Mouse (Mus musculus): ENCODE data around the gene Doc2a. TPM values are rescaled to one million over a fixed set of nuclear protein-coding genes. Genes with fewer than 3 reads are reported as not detected.
A peak's percentile ranks its signal among the peaks of the same experiment; 100 is the strongest.

The Doc2a gene
- total RNA-seq, 2 experiments from 2014 or later: 46.9 to 51.7 TPM

DNA sequence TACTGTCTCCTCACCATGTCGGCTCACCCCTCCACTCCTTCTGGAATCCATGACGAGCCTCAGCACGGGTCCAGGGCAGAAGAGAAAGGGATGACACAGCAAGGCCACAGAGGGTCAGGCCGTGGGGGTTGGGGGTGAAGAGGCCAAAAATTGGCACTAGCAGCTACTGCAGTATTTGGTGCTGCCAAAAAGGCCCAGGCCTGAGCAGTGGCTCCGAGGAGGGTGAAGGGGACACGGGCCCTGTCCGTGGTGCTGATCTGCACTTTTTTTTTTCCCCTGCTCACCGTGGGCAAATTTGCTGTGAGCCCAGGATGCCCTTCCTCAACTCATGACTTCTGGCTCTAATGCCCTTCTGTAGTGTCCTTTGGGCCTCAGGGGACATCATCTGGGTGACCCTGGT, 21.8 kb upstream of the Doc2a start:
- no peak overlapping the region for H3K27ac ChIP-seq
- no peak overlapping the region for H3K4me3 ChIP-seq
- intact Hi-C loops (cut with DNase I): loop anchor here (10.0 kb wide), 1 partner anchor 129 kb away; the partner anchor contains the start of gene Sez6l2
- no peak for TF ChIP-seq CTCF (IDR thresholded peaks at IDR 0.05)
- no peak for DNase-seq (ENCODE audit: extremely low spot score in 1 of 2, low spot score in 2 of 2)

GRCm38 (mm10) chr7:126825952-126826351, 21.3 kb upstream of the Doc2a start:
- intact Hi-C loops (cut with DNase I): loop anchor here (10.0 kb wide), 1 partner anchor 129 kb away; the partner anchor contains the start of gene Sez6l2
- DNase-seq (ENCODE audit: extremely low spot score in 1 of 2, low spot score in 2 of 2): no peak
- Histone ChIP-seq H3K27ac (no peak overlapping the region), H3K4me3 (no peak overlapping the region)
- no peak for TF ChIP-seq CTCF (IDR thresholded peaks at IDR 0.05)

DNA sequence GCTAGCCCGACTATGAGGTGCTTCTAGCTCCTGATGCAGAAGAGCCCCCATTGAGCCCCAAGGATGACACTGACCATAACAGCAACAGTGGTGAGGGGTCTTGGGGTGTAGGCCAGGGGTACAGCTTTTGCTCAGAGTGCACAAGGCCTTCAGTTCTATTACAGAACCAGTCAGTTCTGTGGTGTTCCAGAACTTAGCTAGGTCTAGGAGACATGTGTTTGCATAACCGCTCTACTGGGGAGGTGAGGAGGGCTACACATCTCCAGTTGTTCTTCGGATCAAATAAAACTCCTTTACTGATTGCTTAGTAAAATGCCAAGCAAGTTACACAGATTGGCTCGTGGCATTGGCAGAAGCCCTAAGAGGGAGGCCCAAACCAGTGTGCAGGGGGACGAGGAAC, 15.7 kb upstream of the Doc2a start, which contains the start of gene 4930451I11Rik:
Gene 4930451I11Rik (minus strand): TSS at position 101 of the 400 bp plus-strand sequence.
- H3K4me3 ChIP-seq: no peak within 1 kb of the TSS
- intact Hi-C loops (cut with DNase I): no loop called here
- TF ChIP-seq CTCF (IDR thresholded peaks at IDR 0.05): no peak

DNA sequence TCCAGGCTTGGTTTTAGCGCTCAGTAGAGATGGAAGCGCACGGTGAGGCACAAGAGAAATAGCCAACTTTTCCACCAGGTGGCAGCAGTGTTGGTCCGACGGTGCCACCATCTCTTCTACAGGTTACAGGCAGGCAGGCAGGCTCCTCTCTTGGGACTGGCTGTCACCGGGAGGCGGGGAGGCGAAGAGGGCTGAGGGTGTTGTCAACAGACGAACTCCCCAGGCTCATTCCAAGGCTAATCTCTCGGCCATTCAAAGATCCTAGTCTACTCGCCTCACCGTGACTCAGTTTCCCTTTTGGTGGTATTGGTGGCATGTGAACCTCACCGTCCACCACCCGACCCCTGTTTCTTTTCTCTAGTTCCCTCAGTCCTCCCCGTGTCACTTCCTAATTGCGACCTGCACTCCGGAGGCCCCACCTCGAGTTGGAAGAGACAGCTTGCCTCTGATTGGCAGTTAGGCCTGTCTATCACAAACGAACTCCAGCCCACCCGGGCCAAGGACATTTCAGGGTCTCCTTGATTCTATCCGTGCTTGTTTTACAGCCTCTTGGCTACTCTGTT, 15.1 kb upstream of the Doc2a start:
- DNase-seq (ENCODE audit: extremely low spot score in 1 of 2, low spot score in 2 of 2): peak; percentile 77 to 79
- peak; percentile 85 for TF ChIP-seq CTCF (IDR thresholded peaks at IDR 0.05)
- no peak overlapping the region for H3K27ac ChIP-seq
- no peak overlapping the region for H3K4me3 ChIP-seq
- intact Hi-C loops (cut with DNase I): loop anchor here (1.0 kb wide), 1 partner anchor 278 kb away; no protein-coding TSS in a partner anchor

More for the DNA sequence above, 15.7 kb upstream of the Doc2a start, which contains the start of gene 4930451I11Rik:
- H3K27ac ChIP-seq: no peak within 1 kb of the TSS
- DNase-seq (ENCODE audit: extremely low spot score in 1 of 2, low spot score in 2 of 2): no peak

- DNase-seq (ENCODE audit: extremely low spot score in 1 of 2, low spot score in 2 of 2): no peak
- intact Hi-C loops (cut with DNase I): no loop called here
- H3K4me3 ChIP-seq: no peak overlapping the region
- TF ChIP-seq CTCF (IDR thresholded peaks at IDR 0.05): no peak
- H3K27ac ChIP-seq: no peak overlapping the region
Observed at GRCm38 (mm10) chr7:126833294-126833693, 13.9 kb upstream of the Doc2a start.

- no peak for DNase-seq (ENCODE audit: extremely low spot score in 1 of 2, low spot score in 2 of 2)
- no peak overlapping the region for H3K4me3 ChIP-seq
- no peak for TF ChIP-seq CTCF (IDR thresholded peaks at IDR 0.05)
- intact Hi-C loops (cut with DNase I): no loop called here
- peak overlapping the region; percentile 78 for H3K27ac ChIP-seq
Observed at GRCm38 (mm10) chr7:126843276-126843675, 3.9 kb upstream of the Doc2a start.

DNA sequence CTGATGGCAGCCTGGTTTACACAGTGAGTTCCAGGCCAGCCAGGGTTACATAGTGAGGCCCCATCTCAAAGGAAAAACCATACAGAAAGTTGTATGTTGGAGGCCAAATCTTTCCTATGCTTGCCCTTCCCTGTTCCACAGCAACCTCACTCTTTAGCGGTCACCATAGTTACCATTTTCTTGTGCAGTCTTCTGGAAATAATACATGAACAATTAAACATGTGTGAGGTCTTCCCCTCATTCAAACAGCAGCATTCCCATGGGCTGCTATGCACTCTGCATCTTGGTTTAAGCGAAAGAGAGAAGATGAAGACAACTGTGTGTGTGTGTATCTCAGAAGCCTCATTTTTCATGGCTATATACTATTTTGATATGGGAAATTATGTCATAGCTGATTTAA, 1.7 kb upstream of the Doc2a start:
- no peak overlapping the region for H3K4me3 ChIP-seq
- DNase-seq (ENCODE audit: extremely low spot score in 1 of 2, low spot score in 2 of 2): no peak
- no peak for TF ChIP-seq CTCF (IDR thresholded peaks at IDR 0.05)
- intact Hi-C loops (cut with DNase I): no loop called here
- no peak overlapping the region for H3K27ac ChIP-seq

DNA sequence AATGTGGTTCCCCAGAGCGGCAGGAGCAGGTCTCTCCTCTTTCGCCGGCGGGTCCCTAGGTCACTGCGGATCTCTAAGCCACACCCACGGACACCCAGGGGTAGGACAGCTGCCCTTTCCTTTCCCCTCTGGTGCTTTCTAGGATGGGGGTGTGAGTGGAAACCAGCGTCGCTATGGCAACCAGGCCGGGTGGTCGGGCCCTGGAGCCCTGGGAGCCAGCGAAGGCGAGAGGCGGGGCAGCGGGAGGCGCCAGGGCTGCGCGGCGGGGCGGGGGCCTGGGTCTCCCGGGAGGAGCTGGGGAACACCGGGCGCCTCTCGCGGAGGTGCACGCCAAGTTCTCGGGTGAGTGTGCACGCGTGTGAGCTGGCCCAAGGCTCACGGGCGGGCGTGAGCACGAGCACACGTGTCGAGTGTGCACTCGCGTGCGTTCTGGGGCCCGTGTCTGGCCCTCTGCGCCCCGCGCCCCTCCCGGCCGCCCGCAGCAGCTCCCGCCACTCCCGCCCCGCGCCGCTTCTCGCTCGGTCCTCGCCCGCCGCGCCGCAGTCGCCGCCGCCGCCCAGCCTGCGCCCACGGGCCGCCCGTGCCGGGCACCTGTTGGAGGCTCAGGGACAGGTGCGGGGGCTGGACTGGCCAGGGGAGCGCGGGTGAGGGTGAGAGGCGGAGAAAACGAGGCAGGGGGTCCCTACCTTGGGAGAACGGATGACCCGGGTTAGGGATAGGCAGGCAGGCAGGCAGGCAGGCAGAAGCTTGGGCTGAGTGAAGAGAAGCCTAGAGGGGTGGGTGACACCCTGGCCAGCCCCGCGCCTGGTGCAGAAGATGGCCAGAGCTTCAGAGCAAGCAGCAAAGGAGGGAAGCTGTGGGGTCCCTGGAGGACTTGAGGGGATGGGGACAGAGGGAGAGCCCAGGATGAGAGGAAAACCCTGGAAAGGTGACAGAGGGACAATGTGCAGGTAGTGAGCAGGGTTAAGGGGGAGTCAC, 494 bp downstream of the Doc2a start:
- Histone ChIP-seq H3K27ac (peak overlapping the region; percentile 77), H3K4me3 (peak overlapping the region; percentile 66)
- no peak for DNase-seq (ENCODE audit: extremely low spot score in 1 of 2, low spot score in 2 of 2)
- TF ChIP-seq CTCF (IDR thresholded peaks at IDR 0.05): no peak
- intact Hi-C loops (cut with DNase I): no loop called here

- DNase-seq (ENCODE audit: extremely low spot score in 1 of 2, low spot score in 2 of 2): no peak
- intact Hi-C loops (cut with DNase I): no loop called here
- H3K27ac ChIP-seq: peak overlapping the region; percentile 77
- H3K4me3 ChIP-seq: peak overlapping the region; percentile 66
- no peak; the same call in 1 of the 2 replicates for TF ChIP-seq CTCF (IDR thresholded peaks at IDR 0.05)
Observed at GRCm38 (mm10) chr7:126848794-126849193, 1.6 kb downstream of the Doc2a start.

DNA sequence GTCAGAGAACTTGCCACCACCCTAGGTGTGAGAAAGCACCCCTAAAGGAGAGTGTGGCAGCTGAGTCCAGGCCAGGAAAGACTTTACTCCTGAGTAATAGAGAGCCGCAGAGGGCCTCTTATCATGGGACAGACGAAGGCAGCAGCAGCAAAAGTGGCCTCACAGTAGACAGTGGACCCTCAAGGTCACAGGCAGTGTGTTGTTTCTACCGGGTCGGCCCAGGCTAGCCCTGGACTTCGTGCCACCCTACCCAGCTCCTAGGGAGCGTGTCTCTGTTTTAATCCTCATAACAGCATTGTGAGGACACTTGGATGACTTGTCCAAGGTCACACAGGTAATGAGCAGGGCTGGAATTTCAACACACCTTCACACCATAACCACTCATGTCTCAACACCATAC, 2.9 kb downstream of the Doc2a start:
- no peak for DNase-seq (ENCODE audit: extremely low spot score in 1 of 2, low spot score in 2 of 2)
- intact Hi-C loops (cut with DNase I): no loop called here
- Histone ChIP-seq H3K4me3 (no peak overlapping the region), H3K27ac (no peak overlapping the region)
- no peak for TF ChIP-seq CTCF (IDR thresholded peaks at IDR 0.05)

- TF ChIP-seq CTCF (IDR thresholded peaks at IDR 0.05): no peak
- Histone ChIP-seq H3K4me3 (no peak overlapping the region), H3K27ac (no peak overlapping the region)
- DNase-seq (ENCODE audit: extremely low spot score in 1 of 2, low spot score in 2 of 2): no peak
- intact Hi-C loops (cut with DNase I): no loop called here
Observed at GRCm38 (mm10) chr7:126851192-126851591, 4.0 kb downstream of the Doc2a start.

- DNase-seq (ENCODE audit: extremely low spot score in 1 of 2, low spot score in 2 of 2): no peak
- no peak overlapping the region for H3K27ac ChIP-seq
Observed at GRCm38 (mm10) chr7:126853454-126853853, 6.2 kb downstream of the Doc2a start.

More at GRCm38 (mm10) chr7:126853454-126853853, 6.2 kb downstream of the Doc2a start:
- H3K4me3 ChIP-seq: no peak overlapping the region
- no peak for TF ChIP-seq CTCF (IDR thresholded peaks at IDR 0.05)
- intact Hi-C loops (cut with DNase I): no loop called here
